Mouse (Mus musculus) hindbrain, embryonic 15.5 days (tissue): ENCODE data around the gene Defb21. TPM values are rescaled to one million over a fixed set of nuclear protein-coding genes. Genes with fewer than 3 reads are reported as not detected.

Experiments
- ATAC-seq: fragments of 200-750 bp; cut with Nextera tagmentation; 2 replicates; pipeline ENCODE4 v1.8.0; 2017; ENCODE audit warnings: low read depth, moderate number of reproducible peaks, moderate TSS enrichment; ENCODE audit not compliant: low FRiP score
- H3K27ac ChIP-seq: fragments of 300-500 bp; sonication (generic); replicated peaks from 2 replicates; pipeline ENCODE4 v1.5.1; 2015; ENCODE audit warnings: mild to moderate bottlenecking, inconsistent platforms
- H3K27me3 ChIP-seq: fragments of 300-500 bp; sonication (generic); 2 replicates; pipeline ENCODE4 v1.6.1; 2015; ENCODE audit warnings: control low read depth, inconsistent platforms
- H3K36me3 ChIP-seq: fragments of 300-500 bp; sonication (generic); 2 replicates; pipeline ENCODE4 v1.6.1; 2015; ENCODE audit warnings: control low read depth, inconsistent platforms
- H3K4me1 ChIP-seq: fragments of 300-500 bp; sonication (generic); replicated peaks from 2 replicates; pipeline ENCODE4 v1.6.1; 2015; ENCODE audit warnings: control low read depth, inconsistent platforms
- H3K4me2 ChIP-seq: fragments of 300-500 bp; sonication (generic); 2 replicates; pipeline ENCODE4 v1.6.1; 2015; ENCODE audit warnings: moderate library complexity, mild to moderate bottlenecking, inconsistent platforms
- H3K4me3 ChIP-seq: fragments of 300-500 bp; sonication (generic); 2 replicates; pipeline ENCODE4 v1.5.1; 2015; ENCODE audit warnings: mild to moderate bottlenecking, inconsistent platforms
- H3K9ac ChIP-seq: fragments of 300-500 bp; sonication (generic); 2 replicates; pipeline ENCODE4 v1.6.1; 2015; ENCODE audit warnings: inconsistent platforms
- H3K9me3 ChIP-seq: fragments of 300-500 bp; sonication (generic); 2 replicates; pipeline ENCODE4 v1.6.1; 2016; ENCODE audit warnings: control low read depth, inconsistent platforms
- WGBS: fragments of 180-500 bp; shearing (Covaris S2); methylation state at CpG from one replicate; pipeline ENCODE4 v1.1.7; 2015; 5-methylcytosine and 5-hydroxymethylcytosine counted together
- polyA plus RNA-seq: library from polyadenylated mRNA; unstranded; fragments of >200 nt; fragmentation: Nextera tagmentation; extraction: Ambion mirVana; gene quantifications from 2 replicates; pipeline ENCODE4 v1.2.1, GENCODE M21; 2015

The Defb21 gene
- polyA plus RNA-seq, 1 experiment from 2014 or later: not detected

- no peaks in the 10 kb centered on the region for H3K9me3 ChIP-seq
- ATAC-seq: no peak
- no peaks in the 10 kb centered on the region for H3K27me3 ChIP-seq
- no peak overlapping the region for H3K9ac ChIP-seq
- no peak overlapping the region for H3K27ac ChIP-seq
- H3K36me3 ChIP-seq: no peaks in the 10 kb centered on the region
- no peak overlapping the region for H3K4me3 ChIP-seq
- 92% methylated on average over 8 of the region's 8 CpGs for WGBS
- H3K4me1 ChIP-seq: no peaks in the 10 kb centered on the region
- no peak overlapping the region for H3K4me2 ChIP-seq
These were observed 940 bp downstream of the Defb21 start for GRCm38 (mm10) chr2:152573484-152573883.

- Histone ChIP-seq H3K27me3 (no peaks in the 10 kb centered on the region), H3K9me3 (no peaks in the 10 kb centered on the region), H3K36me3 (no peaks in the 10 kb centered on the region), H3K4me1 (no peaks in the 10 kb centered on the region), H3K4me3 (no peak within 1 kb of the TSS), H3K27ac (no peak within 1 kb of the TSS), H3K4me2 (no peak within 1 kb of the TSS), H3K9ac (no peak within 1 kb of the TSS)
- no peak for ATAC-seq
- WGBS: 71% methylated on average over 7 of the region's 7 CpGs
These were observed 7.6 kb downstream of the Defb21 start, which contains the start of gene Defb19 for GRCm38 (mm10) chr2:152580107-152580506. Defb19 (minus strand) TSS chr2:152580312.

GRCm38 (mm10) chr2:152580612-152581011, 8.1 kb downstream of the Defb21 start:
- 85% methylated on average over 11 of the region's 11 CpGs for WGBS
- Histone ChIP-seq H3K36me3 (no peaks in the 10 kb centered on the region), H3K9ac (no peak overlapping the region), H3K27me3 (no peaks in the 10 kb centered on the region), H3K9me3 (no peaks in the 10 kb centered on the region), H3K4me2 (no peak overlapping the region), H3K27ac (no peak overlapping the region), H3K4me1 (no peaks in the 10 kb centered on the region), H3K4me3 (no peak overlapping the region)
- ATAC-seq: no peak

- Histone ChIP-seq H3K9ac (no peak overlapping the region), H3K4me2 (no peak overlapping the region), H3K4me1 (no peaks in the 10 kb centered on the region), H3K27ac (no peak overlapping the region), H3K27me3 (no peaks in the 10 kb centered on the region), H3K36me3 (no peaks in the 10 kb centered on the region), H3K4me3 (no peak overlapping the region), H3K9me3 (no peaks in the 10 kb centered on the region)
- WGBS: 81% methylated on average over 4 of the region's 4 CpGs
- no peak for ATAC-seq
These were observed 14.5 kb downstream of the Defb21 start for GRCm38 (mm10) chr2:152586926-152587560.

- Histone ChIP-seq H3K4me2 (no peak overlapping the region), H3K27me3 (no peaks in the 10 kb centered on the region), H3K27ac (no peak overlapping the region), H3K4me1 (no peaks in the 10 kb centered on the region), H3K36me3 (no peaks in the 10 kb centered on the region), H3K9ac (no peak overlapping the region), H3K9me3 (no peaks in the 10 kb centered on the region), H3K4me3 (no peak overlapping the region)
- no peak for ATAC-seq
- 57% methylated on average over 2 of the region's 2 CpGs for WGBS
These were observed 15.9 kb downstream of the Defb21 start for GRCm38 (mm10) chr2:152588450-152588849.

- ATAC-seq: no peak
- H3K9ac ChIP-seq: no peak overlapping the region
- H3K36me3 ChIP-seq: no peaks in the 10 kb centered on the region
- no peaks in the 10 kb centered on the region for H3K9me3 ChIP-seq
- H3K4me3 ChIP-seq: no peak overlapping the region
- H3K27ac ChIP-seq: no peak overlapping the region
- no peaks in the 10 kb centered on the region for H3K4me1 ChIP-seq
- no peaks in the 10 kb centered on the region for H3K27me3 ChIP-seq
- WGBS: 59% methylated on average over 6 of the region's 6 CpGs
- no peak overlapping the region for H3K4me2 ChIP-seq
These were observed 16.5 kb downstream of the Defb21 start for GRCm38 (mm10) chr2:152589021-152589420.

- H3K4me2 ChIP-seq: no peak within 1 kb of the TSS
- no peaks in the 10 kb centered on the region for H3K36me3 ChIP-seq
- H3K4me1 ChIP-seq: no peaks in the 10 kb centered on the region
- H3K9me3 ChIP-seq: no peaks in the 10 kb centered on the region
- no peak within 1 kb of the TSS for H3K9ac ChIP-seq
- WGBS: 72% methylated on average over 7 of the region's 7 CpGs
- ATAC-seq: no peak
- no peak within 1 kb of the TSS for H3K27ac ChIP-seq
- H3K27me3 ChIP-seq: no peaks in the 10 kb centered on the region
- H3K4me3 ChIP-seq: no peak within 1 kb of the TSS
These were observed 26.8 kb downstream of the Defb21 start, which contains the start of gene Defb45 for GRCm38 (mm10) chr2:152599299-152599698. Defb45 (minus strand) TSS chr2:152599399.

GRCm38 (mm10) chr2:152600076-152600475, 27.5 kb downstream of the Defb21 start:
- ATAC-seq: no peak
- no peak overlapping the region for H3K27ac ChIP-seq
- 64% methylated on average over 6 of the region's 6 CpGs for WGBS

GRCm38 (mm10) chr2:152601275-152601960, 28.9 kb downstream of the Defb21 start:
- H3K27me3 ChIP-seq: no peaks in the 10 kb centered on the region
- H3K9me3 ChIP-seq: no peaks in the 10 kb centered on the region
- H3K4me1 ChIP-seq: no peaks in the 10 kb centered on the region
- no peaks in the 10 kb centered on the region for H3K36me3 ChIP-seq
- no peak overlapping the region for H3K9ac ChIP-seq
- no peak for ATAC-seq
- WGBS: 77% methylated on average over 4 of the region's 4 CpGs
- no peak overlapping the region for H3K4me3 ChIP-seq
- H3K4me2 ChIP-seq: no peak overlapping the region
- H3K27ac ChIP-seq: no peak overlapping the region

More at GRCm38 (mm10) chr2:152600076-152600475, 27.5 kb downstream of the Defb21 start:
- H3K4me2 ChIP-seq: no peak overlapping the region
- no peaks in the 10 kb centered on the region for H3K9me3 ChIP-seq
- H3K9ac ChIP-seq: no peak overlapping the region
- no peaks in the 10 kb centered on the region for H3K27me3 ChIP-seq
- no peaks in the 10 kb centered on the region for H3K4me1 ChIP-seq
- no peak overlapping the region for H3K4me3 ChIP-seq
- no peaks in the 10 kb centered on the region for H3K36me3 ChIP-seq

- Histone ChIP-seq H3K9me3 (no peaks in the 10 kb centered on the region), H3K9ac (no peak within 1 kb of the TSS), H3K36me3 (no peaks in the 10 kb centered on the region), H3K27ac (no peak within 1 kb of the TSS), H3K4me1 (no peaks in the 10 kb centered on the region), H3K4me3 (no peak within 1 kb of the TSS), H3K27me3 (no peaks in the 10 kb centered on the region), H3K4me2 (no peak within 1 kb of the TSS)
- ATAC-seq: no peak
- WGBS: 86% methylated on average over 15 of the region's 15 CpGs
These were observed 31.5 kb downstream of the Defb21 start, which contains the start of gene Defb36 for GRCm38 (mm10) chr2:152604057-152604456. Defb36 (plus strand) TSS chr2:152604327.

GRCm38 (mm10) chr2:152607746-152608145, 35.2 kb downstream of the Defb21 start:
- ATAC-seq: no peak
- no peaks in the 10 kb centered on the region for H3K4me1 ChIP-seq
- H3K4me2 ChIP-seq: no peak overlapping the region
- H3K36me3 ChIP-seq: no peaks in the 10 kb centered on the region
- no peaks in the 10 kb centered on the region for H3K9me3 ChIP-seq
- no peak overlapping the region for H3K4me3 ChIP-seq
- H3K27ac ChIP-seq: no peak overlapping the region
- H3K27me3 ChIP-seq: no peaks in the 10 kb centered on the region
- 72% methylated on average over 6 of the region's 6 CpGs for WGBS
- H3K9ac ChIP-seq: no peak overlapping the region

GRCm38 (mm10) chr2:152608719-152609118, 36.2 kb downstream of the Defb21 start:
- Histone ChIP-seq H3K27me3 (no peaks in the 10 kb centered on the region), H3K27ac (no peak overlapping the region), H3K36me3 (no peaks in the 10 kb centered on the region), H3K4me3 (no peak overlapping the region), H3K4me2 (no peak overlapping the region), H3K9me3 (no peaks in the 10 kb centered on the region), H3K4me1 (no peaks in the 10 kb centered on the region), H3K9ac (no peak overlapping the region)
- ATAC-seq: no peak
- WGBS: 94% methylated on average over 1 of the region's 1 CpGs
